Mouse (Mus musculus): Measurements from ENCODE around the gene Atp6v1a.

DNA sequence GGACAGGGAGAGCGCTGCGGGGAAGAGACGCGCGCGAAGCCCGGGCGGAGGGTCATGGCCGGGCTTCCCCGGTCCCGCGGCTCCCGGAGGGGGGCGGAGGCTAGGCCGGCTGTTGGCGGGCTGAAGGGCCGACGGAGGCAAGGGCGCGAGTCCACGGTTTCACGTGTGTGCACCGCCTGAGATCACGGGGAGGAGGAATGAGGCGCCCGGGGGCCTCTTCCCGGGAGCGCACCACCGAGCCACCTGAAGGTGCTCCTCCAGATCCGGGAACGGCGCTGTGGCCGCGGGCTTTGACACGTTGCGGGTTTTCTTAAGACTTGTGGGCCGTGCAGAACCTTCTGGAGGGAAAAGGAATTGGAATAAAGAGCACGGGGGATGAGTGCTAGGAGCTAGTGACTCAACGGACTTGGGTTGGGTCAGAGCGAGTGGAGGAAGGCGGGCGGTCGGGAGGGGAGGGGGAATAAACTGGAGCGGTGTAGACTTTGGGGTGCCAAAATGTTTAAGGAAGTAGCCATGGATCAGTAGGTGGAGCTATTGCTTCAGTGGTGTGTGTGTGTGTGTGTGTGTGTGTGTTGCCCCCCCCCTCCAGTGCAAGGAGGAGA, 782 bp upstream of the Atp6v1a start:
- no peak for TF ChIP-seq TAL1 (conservative IDR thresholded peaks at IDR 0.05; ENCODE audit: low read depth, low read length)
- no peak for TF ChIP-seq CTCF (IDR thresholded peaks at IDR 0.05; ENCODE audit: low read depth, low read length)

Data from G1E (cell line).